Mouse (Mus musculus): ENCODE measurements around the gene Vps45. TPM values are rescaled to one million over a fixed set of nuclear protein-coding genes. Genes with fewer than 3 reads are reported as not detected.
"Not testable (repeated sequence)": the region's sequence is repeated elsewhere in the genome, so short reads cannot be mapped to it uniquely, and the experiment has no call there.

The Vps45 gene
- total RNA-seq, 2 experiments from 2014 or later = 34.3 to 37.3 TPM

DNA sequence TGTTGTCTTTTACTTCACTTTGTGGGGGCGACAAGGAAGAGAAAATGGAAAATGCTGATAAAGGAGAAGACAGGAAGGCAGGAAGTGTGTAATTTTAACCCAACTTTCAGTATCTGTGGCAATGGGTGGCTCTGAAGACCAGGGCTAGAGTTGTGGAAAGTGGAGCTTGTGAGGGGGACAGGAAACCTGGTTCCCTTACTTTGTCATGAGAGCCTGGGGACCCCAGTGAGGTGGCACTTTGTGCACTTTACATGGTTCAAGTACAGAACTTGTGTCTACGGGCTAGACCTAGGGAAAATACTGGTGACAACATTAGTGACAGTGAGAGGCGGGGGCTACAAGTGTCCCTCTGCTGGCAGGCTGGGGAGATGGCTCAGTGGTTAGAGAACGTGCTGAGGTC, 71.3 kb downstream of the Vps45 start:
- intact Hi-C loops (cut with DNase I) = no loop called here
- no peak for DNase-seq (ENCODE audit: low spot score in 2 of 2)

DNA sequence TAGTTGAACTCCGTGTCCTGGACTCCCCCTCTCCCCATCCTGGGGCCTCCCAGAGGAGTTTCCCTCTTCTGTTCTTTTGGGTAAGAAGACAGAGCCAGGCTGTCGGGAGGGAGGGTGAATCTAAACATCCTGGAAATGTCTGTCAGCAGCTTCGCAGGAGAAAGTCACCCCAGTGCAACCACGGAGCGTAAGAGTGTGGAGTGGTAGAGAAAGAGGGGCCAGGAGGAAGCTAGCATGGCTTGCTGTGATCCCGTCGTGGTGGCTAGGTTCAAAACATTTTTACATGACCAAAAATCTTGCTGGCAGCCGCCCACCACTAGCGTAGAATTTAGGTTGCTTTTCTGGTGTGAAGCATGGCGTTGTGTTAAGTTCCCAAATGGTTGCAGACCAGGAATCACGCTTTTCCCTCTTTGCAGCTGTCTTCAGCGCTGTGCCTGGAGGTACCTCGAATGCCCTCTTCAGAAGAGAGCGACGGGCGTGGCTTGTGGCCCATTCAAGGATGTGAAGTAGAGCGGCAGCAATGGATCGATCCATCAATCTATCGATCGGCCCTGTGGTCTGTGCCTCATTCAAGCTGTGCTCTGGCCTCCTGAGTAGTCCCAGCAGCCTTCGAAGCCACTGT, 72.2 kb downstream of the Vps45 start:
- intact Hi-C loops (cut with DNase I) = no loop called here
- peak; percentile 70 to 91 for DNase-seq (ENCODE audit: low spot score in 2 of 2)

DNA sequence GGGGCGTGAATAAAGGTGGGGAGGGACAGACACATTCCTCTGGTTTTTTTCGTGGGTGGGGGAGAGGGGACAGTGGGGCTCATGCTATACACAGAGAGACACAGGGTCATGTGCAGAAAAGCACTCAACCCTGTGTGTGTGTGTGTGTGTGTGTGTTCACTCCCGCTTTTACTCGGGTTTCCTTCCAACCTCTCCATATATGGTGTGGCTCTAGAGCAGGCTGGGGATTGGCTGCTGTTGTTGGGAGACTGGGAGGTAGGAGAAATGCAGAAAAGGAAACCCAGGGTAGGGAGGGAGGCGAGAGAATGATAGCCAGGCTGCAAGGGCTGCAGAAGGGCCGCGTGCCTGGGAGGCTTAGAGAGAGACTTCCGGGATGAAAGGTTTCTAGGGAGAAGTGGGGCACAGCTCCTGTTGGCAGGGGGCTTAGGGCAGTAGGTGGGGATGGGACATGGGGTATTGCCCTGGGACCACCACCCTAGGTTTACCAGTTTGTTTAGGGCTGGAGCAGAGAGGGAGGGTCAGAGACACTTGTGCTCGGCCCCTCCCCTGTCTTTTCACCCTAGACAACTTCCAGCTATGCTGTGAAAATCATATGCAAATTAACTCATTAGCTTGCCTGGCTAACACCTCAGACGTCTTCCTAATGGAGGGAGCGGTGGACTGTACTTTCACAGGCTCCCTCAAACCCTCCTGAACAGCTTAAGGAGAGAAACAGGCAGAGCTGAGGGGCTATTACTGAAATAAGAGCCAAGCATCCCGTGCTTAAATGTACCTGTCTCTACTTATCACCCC, 72.9 kb downstream of the Vps45 start:
- DNase-seq (ENCODE audit: low spot score in 2 of 2) = peak; percentile 70 to 88
- intact Hi-C loops (cut with DNase I) = no loop called here

DNA sequence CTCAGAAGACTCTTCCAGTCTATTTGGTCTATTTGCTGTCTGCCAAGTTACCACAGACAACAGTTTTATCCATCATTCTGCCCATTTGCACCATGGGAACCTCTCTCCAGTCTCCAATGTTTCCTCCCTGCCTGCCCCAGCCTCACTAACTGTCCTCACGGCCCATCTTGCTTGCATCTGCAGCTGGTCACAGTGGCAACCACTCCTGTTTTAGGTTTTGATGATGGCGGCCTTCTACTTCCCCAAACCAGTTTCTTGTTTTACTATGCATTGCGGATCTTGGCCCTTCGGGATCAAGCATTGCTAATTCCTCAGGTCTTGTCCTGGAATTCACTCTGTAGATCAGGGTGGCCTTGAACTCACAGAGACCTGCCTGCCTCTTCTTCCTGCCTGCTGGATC, 76.1 kb downstream of the Vps45 start:
- intact Hi-C loops (cut with DNase I) = no loop called here
- no peak for DNase-seq (ENCODE audit: low spot score in 2 of 2)

DNA sequence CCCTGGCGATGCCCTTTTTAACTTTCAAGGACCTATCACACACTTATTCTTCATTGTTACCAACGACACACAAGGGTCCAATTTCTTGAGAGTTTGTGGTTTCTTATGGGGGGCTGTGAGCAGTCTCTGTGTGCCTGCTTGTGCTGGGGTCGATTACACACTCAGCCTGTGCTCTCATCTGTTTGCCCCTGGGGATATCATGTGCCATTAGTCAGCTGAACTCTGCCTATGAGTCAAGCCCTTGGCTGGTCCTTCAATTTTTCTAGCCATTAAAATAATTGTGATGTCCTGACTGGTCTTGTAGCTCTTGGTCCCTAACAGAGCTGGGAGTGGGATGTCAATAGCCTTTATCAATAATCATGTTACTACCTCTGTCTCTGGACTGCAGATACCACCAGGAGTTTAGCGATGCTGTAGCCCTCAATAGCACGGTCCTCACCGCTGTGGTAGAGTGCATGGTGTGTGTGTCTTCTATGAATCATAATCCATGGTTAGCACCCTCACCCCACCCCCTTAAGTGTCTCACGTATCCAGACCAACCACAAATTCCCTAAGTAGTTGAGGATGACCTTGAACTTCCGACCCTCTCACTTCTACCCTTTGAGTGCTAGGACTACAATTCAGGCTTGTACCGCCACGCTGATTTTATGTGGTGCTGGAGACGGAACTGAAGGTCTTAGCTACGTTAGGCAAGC, 77.8 kb downstream of the Vps45 start:
- DNase-seq (ENCODE audit: low spot score in 2 of 2) = no peak
- intact Hi-C loops (cut with DNase I) = no loop called here

DNA sequence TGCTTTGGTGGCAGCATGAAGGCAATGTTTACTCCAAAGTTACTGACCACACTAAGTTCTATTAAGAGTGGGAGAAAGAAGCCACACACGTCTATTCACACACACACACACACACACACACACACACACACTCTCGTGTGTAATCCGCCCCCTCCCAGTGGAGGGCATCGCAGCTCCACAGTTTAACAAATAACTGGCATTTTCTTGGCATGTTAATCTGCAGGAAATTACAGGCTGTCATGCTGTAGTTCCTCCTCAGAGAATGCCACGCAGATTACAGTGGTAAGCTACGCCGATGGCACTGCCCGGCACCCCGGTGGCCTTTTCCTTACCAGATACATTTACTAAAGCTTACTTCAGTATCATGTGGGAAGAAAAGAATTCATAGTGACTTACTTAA, 80.0 kb downstream of the Vps45 start:
- intact Hi-C loops (cut with DNase I) = no loop called here

DNA sequence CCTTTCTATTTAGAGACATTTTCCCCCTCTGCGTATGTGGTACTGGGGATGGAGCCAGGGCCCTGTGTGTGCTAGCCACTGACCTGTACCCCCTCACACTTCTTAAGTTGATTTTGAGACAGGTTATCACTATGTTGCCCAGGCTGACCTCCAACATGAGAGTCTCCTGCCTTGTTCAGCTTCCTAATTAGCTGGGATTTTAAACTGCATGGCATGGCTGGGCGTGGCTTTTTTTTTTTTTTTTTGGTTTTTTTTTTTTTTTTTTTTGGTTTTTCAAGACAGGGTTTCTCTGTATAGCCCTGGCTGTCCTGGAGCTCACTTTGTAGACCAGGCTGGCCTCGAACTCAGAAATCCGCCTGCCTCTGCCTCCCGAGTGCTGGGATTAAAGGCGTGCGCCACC, 80.7 kb downstream of the Vps45 start:
- intact Hi-C loops (cut with DNase I); DNase-seq (ENCODE audit: low spot score in 2 of 2): not testable (repeated sequence)

More for the DNA sequence above, 80.0 kb downstream of the Vps45 start:
- no peak for DNase-seq (ENCODE audit: low spot score in 2 of 2)

DNA sequence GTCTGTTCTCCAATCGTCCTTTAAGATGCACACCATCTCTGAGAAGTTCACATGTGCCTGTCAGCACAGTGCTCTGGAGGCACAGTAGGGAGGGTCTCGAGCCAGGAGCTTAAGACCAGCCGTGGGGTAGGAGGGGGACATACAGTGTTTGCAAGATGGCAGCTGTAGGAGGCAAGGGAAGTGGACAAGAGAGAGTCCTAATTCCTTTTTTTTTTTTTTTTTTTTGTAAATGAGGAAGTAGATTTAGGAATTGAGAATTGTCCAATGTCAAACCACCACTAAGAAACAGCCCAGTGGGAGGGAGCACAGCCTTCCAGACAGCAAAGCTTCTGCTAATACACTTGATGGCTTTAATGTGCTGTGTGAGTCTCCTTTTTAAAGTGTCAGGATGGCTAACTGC, 81.2 kb downstream of the Vps45 start:
- no peak for DNase-seq (ENCODE audit: low spot score in 2 of 2)
- intact Hi-C loops (cut with DNase I) = no loop called here

DNA sequence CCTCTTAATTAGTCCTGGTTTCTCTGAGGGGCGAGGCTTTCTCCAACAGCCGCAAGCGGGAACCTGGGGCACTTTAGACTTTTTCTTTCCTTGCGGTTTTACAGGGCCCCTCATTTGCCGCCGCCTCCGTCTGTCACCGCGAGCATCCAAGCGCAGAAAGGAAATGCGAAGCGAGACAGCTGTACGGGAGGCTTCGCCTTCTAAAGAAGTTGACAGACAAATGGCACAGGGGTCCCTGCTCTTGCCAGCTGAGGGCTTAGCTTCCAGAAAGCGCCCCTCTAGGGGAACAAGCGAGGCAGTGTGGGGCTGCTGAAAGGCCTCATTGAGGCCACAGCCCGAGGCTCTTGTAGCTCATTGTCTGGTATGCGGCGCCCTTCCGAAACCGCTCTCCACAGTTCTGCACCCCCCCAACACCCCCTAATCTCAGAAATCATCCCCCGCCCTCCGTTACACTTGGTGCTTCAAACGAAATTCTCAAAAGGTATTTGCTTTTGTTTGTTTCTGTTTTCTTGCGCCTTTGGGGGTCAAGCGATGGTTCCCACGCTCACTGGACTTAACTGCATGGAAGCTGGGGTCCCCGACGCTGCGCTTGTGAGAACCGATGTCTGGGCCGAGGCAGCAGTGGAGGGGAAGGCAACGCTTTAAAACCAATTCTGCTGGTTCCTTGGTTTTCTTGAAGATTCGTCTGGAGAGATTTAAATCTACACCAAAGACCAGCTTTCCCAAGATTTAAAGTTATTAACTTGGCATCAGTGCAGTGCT, 85.2 kb downstream of the Vps45 start:
- peak; percentile 51 to 55 for DNase-seq (ENCODE audit: low spot score in 2 of 2)
- intact Hi-C loops (cut with DNase I) = no loop called here

DNA sequence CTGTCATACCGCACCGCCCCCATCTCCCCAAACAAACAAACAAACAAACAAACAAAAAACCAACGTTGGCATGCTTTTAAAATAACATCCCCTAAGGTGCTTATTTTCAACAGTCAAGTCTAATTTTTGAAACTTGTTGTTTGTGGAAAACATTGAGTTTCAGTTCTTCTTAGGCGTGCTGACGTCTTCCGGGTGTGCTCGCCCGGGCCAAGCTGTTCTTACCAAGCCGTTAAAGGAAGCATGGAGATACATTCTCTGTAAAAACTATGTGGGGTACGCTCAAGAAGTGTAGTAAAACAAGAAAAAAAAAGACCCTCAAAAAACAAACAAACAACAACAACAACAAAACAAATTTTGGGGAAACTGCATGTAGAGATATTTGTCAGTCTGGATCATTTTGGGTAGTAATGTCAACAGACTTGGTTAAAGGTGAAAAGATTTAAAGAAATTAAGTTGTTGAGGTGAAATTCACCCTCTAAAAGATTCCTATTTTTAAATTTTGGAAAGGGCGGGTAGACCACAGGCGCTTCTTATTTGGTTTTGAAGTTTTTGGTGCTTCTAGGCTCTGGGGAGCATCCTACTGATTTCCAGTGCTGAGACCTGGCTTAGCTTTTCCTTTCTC, 85.9 kb downstream of the Vps45 start:
- DNase-seq (ENCODE audit: low spot score in 2 of 2) = no peak
- intact Hi-C loops (cut with DNase I) = no loop called here

DNA sequence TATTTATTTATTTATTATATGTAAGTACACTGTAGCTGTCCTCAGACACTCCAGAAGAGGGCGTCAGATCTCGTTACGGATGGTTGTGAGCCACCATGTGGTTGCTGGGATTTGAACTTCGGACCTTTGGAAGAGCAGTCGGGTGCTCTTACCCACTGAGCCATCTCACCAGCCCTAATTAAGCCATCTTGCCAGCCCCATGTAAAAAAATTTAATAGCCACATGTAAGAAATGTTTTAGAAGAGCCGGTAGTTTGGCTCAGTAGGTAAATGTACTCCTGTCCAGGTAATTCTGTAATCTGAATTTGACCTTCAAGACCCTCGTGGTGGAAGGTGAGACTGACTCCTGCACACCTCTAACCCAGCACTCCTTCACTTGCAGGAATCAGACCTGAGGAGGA, 87.6 kb downstream of the Vps45 start:
- intact Hi-C loops (cut with DNase I); DNase-seq (ENCODE audit: low spot score in 2 of 2): not testable (repeated sequence)

DNA sequence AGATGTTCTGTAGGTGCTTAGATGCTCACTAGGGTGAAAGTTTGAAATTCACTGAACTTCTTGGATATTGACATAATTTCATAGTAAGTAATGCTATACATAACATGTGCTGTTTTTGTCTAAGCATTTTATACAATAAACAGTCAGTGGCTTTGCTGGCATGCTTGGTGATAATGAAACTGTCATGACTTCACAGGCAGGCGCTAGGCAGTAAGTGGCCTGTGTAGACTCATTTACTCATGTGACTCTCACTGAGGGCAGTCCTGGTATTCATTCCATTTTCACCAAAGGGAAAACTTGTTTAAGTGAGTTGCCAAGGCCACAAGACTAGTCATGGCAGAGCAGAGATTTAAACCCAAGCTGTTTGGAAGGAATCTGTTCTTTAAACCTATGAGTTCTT, 89.0 kb downstream of the Vps45 start:
- no peak for DNase-seq (ENCODE audit: low spot score in 2 of 2)
- intact Hi-C loops (cut with DNase I) = loop anchor here (10.0 kb wide), 1 partner anchor 176 kb away; no protein-coding TSS in a partner anchor

DNA sequence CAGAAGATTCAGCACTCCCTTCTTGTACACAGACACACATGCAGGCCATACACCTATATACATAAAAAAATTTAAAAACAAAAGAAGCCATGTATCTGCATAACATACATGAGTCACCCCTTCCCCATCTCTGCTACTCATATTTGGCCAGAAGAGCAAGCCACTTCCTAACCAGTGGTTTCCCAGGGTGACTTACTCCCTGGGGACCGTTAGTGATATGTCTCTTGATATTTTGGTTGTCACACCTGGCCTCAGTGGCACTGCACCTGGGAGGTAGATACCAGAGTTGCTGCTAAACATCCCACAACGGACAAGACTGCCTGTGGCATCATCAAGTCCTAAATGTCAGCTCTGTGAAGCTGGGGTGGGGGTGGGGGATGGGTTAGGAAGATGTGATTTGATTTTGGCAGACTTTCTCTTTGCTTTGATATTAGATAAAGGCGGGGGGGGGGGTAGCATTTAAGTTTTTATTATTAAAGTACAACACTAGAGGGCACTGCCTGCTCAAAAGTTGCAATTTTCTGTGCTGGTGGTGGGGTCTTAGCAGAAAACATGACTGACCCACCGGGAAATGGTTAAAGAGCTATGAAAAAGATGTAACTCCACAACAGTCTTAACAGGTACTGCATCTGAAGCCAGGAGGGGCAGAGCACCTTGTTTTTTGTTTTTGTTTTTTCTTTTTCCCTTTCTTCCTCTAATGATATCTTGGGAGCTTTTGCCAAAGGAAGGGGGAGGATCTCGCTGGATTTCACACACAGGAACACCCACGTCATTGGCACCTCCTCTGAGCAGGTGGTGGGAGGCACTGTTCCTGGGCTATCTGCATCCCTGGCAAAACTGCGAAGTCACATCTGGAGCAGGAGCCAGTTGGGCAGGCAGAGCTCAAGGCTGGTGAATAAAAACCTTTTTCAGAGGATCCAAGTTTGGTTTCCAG, 92.5 kb downstream of the Vps45 start:
- intact Hi-C loops (cut with DNase I) = loop anchor here (1.0 to 10.0 kb wide), 2 partner anchors 87 to 179 kb away; no protein-coding TSS in a partner anchor
- no peak for DNase-seq (ENCODE audit: low spot score in 2 of 2)

DNA sequence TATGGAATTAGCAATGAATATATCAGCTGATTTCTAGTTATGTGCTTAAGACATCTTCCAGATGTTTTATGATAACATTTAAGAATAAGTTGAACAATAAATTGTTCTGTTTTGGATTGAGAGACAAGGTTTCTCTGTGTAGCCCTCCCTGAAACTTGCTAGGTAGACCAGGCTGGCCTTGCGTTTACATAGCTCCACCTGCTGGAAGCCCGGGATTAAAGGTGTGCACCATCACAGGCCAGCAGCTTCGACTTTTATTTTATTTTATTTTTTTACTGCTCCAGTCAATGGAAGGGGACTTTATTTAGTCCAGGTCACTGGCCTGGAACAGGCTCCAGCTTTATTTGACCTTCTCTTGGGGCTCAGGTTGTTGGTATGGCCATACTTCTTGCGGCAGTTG, 94.6 kb downstream of the Vps45 start:
- intact Hi-C loops (cut with DNase I) = loop anchor here (10.0 kb wide), 1 partner anchor 181 kb away; no protein-coding TSS in a partner anchor
- peak in 1 of 2 experiments; percentile 42 for DNase-seq (ENCODE audit: low spot score in 2 of 2)

DNA sequence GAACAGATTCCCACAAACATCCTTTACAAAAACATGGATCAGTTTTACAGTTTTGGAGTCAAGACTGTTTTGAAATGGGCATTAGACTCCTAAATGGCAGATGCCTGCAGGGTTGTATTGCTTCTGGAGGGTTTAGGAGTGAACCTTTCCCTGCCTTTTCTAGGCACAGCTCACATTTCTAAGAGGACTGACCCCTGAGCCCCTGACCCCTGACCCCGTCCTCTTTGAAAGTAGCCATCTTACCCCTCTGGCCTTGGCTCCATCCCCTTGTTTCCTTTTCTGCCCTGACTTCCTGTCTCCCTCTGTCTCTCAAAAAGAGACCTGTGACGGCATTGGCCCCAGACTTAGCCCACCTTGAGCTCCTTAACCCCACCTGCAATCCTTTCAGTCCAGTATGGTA, 95.0 kb downstream of the Vps45 start:
- no peak for DNase-seq (ENCODE audit: low spot score in 2 of 2)
- intact Hi-C loops (cut with DNase I) = loop anchor here (10.0 kb wide), 1 partner anchor 182 kb away; no protein-coding TSS in a partner anchor

DNA sequence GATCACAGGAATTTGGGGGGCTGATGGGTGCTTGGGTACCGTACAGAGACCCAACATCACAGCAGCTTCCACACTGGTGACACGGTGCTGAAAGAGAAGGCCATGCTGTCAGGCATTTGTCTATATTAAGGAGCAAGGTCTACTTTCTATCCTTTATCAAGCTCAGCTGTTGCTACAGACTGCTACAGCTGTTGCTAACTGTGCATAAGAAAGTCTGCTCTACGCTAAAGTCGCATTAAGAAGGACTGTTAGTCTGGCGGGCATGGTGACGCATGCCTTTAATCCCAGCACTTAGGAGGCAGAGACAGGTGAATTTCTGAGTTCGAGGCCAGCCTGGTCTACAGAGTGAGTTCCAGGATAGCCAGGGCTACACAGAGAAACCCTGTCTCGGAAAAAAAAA, 96.1 kb downstream of the Vps45 start:
- not testable (repeated sequence) for DNase-seq (ENCODE audit: low spot score in 2 of 2)
- intact Hi-C loops (cut with DNase I) = loop anchor here (10.0 kb wide), 1 partner anchor 183 kb away; no protein-coding TSS in a partner anchor

DNA sequence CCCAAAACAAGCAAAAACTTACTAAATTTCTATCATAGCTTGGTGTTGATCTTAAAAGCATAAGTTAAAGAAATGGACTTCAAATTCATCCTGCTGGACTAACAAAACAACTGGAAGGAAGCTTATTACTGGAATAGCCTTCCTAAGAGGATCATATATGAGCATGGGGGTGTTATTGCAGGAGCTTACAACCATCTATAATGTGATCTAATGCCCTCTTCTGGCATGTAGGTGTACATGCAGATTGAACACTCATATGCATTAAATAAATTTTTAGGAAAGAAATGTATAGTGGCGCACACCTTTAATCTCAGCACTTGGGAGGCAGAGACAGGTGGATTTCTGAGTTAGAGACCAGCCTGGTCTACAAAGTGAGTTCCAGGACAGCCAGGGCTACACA, 98.5 kb downstream of the Vps45 start:
- intact Hi-C loops (cut with DNase I) = loop anchor here (5.0 to 10.0 kb wide), 2 partner anchors 98 to 185 kb away; no protein-coding TSS in a partner anchor
- DNase-seq (ENCODE audit: low spot score in 2 of 2) = no peak

DNA sequence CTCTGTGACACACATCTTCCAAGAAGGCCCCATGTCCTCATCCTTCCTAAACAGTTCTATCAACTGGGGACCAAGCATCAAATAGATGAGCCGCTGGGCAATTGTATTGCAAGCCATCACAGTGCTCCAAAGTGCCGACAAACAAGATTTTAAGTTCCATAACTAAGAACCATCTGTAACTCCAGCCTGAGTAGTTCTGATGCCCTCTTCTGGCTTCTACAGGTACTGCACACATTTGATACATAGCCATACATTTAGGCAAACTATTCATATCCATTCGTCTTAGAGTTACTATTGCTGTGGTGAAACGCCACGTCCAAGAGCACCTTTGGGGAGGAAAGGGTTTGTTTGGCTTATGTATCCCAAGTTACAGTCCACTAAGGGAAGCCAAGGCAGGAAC, 99.2 kb downstream of the Vps45 start:
- peak in 1 of 2 experiments; percentile 66 for DNase-seq (ENCODE audit: low spot score in 2 of 2)

More for the DNA sequence above, 99.2 kb downstream of the Vps45 start:
- intact Hi-C loops (cut with DNase I) = loop anchor here (5.0 kb wide), 1 partner anchor 97 kb away; no protein-coding TSS in a partner anchor

Measured in left cerebral cortex, postnatal 14 days (tissue).